Mouse (Mus musculus): ENCODE data around the gene Nrg3.

Gene Nrg3

GRCm38 (mm10) chr14:39472790-39473761, at the start of gene Nrg3:
TSS of gene Nrg3 (minus strand) at chr14:39473088.
- no peak for DNase-seq

DNA sequence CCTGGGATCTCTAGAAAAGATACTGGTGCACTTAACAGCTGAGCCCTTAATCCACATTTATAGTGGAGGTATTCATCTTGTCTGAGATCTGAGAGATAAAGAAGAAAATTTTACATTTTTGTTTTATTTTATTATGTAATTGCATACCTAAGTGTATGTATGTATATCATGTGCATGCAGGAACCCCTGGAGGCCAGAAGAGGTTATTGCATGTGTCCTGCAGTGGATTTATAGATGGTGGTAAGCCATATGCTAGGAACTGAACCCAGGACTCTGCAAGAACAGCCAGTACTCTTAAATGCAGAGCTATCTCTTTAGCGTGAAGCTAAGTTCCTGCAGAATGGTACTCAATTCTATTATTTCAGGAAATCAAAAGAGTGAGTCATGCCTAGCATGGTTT, 36.1 kb upstream of the Nrg3 start:
- no peak for DNase-seq

DNA sequence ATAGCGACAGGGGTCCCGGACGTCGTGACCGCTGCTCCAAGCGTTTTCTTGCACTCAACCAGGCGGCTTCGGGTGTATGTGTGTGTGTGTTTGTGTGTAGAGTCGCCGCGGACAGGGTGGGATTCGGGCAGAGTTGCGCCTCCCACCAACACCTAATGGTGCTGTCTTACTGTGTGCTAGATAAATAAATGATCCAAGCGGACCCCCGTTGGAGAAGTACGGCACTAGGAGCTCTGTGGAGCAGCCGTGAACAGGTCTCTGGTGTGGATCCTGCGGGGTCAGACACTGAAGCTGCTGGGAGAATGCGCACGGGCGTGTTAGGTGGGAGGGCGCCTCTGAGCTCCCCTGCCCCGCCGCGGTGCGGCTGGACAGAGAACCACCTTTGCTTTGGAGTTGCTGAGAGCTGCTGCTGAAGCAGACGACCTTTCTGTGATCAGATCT, 903 bp upstream of the Nrg3 start:
- no peak for DNase-seq

DNA sequence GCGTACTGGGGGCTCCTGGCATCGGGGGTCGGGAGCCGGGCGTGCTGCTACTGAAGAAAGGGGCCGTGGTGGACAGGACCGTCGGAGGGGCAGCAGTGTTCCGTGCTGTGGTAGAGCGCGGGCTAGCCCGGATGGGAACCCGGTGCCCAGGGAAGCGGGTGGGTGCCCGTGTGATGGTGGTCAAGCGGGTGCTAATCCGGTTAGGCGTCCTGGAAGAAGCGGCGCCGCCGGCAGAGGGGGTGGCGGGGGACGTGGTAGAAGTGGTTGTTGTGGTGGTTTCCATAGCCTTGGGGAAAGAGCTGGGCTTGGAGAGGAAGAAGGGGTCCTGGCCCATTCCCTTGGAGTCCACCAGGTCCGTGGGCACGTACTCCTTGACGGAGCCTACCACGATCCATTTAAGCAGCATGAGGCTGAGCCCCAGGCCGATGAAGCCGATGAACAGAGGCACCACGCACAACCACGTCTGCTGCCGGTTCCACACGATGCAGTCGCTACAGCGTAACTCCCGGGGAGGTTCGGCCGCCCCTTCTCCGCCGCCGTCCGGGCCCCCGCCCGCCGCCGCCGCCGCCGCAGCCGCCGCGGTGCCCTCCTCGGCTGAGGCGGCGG, 639 bp downstream of the Nrg3 start:
- no peak for DNase-seq

GRCm38 (mm10) chr14:39471236-39471981, 1.5 kb downstream of the Nrg3 start:
- DNase-seq = no peak

DNA sequence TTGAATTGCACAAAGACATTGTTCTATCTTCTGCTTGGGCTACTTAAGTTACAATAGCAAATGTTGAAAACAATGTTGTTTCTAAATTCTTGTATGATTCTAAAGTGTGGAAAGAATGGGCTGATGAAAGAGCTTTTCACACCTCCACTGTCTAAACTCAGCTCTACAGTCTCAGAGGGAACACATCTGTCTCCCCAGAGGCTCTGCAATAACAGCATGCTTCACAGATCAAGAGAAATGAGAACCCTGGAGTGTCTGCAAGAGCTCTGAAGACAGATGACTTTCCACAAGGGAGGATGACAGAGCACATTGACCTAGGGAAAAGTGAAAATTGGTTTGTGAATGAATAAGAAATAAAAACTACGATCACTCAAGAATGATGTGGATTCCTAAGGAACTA, 27.4 kb downstream of the Nrg3 start:
- no peak for DNase-seq

GRCm38 (mm10) chr14:39428503-39428902, 44.4 kb downstream of the Nrg3 start:
- DNase-seq = no peak

DNA sequence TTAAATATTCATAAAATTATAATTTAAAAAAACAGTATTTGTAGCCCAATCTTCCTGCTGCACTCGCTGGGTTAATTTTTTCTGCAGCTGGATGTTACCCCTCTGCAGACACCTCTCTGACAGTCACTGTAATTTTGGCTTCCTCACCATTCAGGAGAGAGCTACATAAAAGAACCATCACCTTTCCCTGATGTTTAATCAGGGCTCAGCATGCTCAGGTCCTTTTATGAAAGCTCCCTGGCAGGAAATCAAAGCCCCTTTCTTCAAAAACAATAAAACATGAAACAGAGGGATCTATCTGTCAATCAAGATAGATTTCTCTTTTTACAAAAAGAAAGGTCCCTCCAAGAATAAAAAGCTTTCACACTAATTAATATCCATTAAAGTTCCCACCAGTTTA, 51.0 kb downstream of the Nrg3 start:
- no peak for DNase-seq

- DNase-seq = no peak
Measured at GRCm38 (mm10) chr14:39413270-39413669, 59.6 kb downstream of the Nrg3 start.

- no peak for DNase-seq
Measured at GRCm38 (mm10) chr14:39386845-39387244, 86.0 kb downstream of the Nrg3 start.

GRCm38 (mm10) chr14:39381321-39381720, 91.6 kb downstream of the Nrg3 start:
- DNase-seq = no peak

- no peak for DNase-seq
Measured at GRCm38 (mm10) chr14:39373220-39373619, 99.7 kb downstream of the Nrg3 start.

DNA sequence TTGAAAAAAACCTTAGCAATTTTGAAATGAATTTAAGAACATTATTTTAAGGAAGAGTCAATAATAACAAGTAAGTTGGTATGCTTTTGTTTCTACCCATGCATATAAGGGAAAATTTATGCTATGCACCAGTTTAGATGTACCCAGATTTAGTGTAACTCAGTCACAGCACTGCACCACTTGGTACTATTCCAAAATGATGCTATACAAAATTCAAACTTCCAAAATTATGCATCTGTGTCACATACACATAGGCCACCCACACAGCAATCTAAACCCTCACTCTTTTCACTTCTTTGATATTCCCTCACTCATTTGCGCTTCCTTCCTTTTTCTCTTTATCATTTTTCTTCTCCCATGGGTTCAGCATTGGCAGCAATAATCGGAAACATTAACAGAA, 116.6 kb downstream of the Nrg3 start:
- no peak for DNase-seq

- DNase-seq = no peak
Measured at GRCm38 (mm10) chr14:39351979-39352737, 120.7 kb downstream of the Nrg3 start.

- no peak for DNase-seq
Measured at GRCm38 (mm10) chr14:39317424-39318110, 155.3 kb downstream of the Nrg3 start.

- DNase-seq = no peak
Measured at GRCm38 (mm10) chr14:39314111-39314510, 158.8 kb downstream of the Nrg3 start.

GRCm38 (mm10) chr14:39265121-39265520, 207.8 kb downstream of the Nrg3 start:
- DNase-seq = no peak

DNA sequence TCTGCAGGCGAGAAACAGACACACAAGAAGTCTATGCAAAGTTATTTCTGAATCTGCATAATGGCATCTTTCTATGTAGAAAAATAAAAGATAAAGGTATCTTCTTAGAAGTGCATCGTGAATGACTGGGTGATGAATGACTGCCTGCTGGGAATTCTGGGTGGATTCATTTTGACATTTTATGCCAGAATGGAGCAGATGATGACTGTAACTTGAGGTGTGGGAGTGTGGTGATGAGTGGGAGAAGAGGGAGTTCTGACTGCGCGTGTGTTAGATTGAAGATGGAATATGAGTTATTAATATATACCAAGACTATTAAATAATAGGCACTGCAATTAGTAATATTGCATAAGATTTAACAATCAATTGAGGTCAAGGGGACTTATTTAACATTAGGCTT, 208.5 kb downstream of the Nrg3 start:
- DNase-seq = no peak

DNA sequence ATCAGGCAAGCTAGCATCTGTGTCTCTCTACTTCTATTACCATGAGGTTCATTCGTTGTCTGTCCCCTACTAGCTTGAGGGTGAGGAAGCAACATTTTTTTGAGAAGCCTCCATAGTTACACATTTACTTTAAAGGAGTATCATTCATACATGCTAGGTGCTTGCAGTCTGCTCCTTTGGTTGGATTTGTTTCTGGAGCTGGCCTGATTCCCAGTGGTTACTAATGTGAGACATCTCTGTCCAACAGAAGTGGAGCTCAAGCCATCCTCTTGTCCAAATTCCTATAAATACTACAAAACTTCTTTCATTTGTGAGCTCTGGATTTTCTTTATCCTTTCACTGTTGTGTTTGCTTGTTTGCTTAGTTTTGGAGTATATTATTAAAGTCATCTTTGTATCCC, 211.9 kb downstream of the Nrg3 start:
- no peak for DNase-seq

- no peak for DNase-seq
Measured at GRCm38 (mm10) chr14:39255391-39255790, 217.5 kb downstream of the Nrg3 start.

DNA sequence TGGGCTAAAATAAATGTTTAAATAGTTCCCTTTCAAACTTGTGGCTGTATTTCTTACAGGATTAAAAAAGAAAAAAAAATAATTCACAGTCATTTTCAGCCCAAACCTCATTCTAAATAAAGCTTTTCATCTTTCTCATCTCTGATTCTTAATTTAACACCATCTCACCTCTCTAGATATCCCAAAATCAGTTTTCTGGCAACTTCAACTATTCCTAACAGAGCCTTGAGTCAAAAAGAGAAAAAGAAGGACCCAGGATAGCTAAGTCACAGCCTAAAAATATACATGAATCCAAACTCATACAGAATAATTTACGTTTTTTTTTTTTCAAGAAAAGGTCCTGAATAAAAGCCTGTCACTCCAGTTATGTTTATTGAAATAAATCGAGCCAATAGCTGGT, 232.6 kb downstream of the Nrg3 start:
- no peak for DNase-seq

DNA sequence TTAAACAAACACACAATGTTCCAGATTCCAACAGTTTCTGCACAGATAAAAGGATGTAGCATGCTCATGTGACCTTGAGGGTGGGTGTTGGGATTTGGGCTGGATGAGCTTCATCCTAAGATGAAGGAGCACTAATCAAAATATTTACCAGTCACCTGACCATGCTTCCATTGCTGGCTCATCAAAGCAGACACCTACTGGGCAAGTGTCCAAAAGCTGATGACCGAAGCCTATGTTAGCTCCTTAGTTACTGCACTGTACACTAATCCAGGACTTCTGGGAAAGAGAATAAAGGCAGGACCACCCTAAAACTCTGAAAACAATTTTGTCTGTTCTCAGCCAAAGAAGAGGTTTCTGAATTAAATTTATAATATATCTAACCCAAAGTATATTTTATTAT, 261.4 kb downstream of the Nrg3 start:
- no peak for DNase-seq
